Mouse (Mus musculus): ENCODE measurements around the gene Lmo1.

Lmo1 gene

GRCm38 (mm10) chr7:109175670-109176625, 941 bp upstream of the Lmo1 start:
- DNase-seq (ENCODE audit: low read depth, low spot score): no peak

GRCm38 (mm10) chr7:109174337-109174948, 564 bp downstream of the Lmo1 start:
- DNase-seq (ENCODE audit: low read depth, low spot score): no peak

DNA sequence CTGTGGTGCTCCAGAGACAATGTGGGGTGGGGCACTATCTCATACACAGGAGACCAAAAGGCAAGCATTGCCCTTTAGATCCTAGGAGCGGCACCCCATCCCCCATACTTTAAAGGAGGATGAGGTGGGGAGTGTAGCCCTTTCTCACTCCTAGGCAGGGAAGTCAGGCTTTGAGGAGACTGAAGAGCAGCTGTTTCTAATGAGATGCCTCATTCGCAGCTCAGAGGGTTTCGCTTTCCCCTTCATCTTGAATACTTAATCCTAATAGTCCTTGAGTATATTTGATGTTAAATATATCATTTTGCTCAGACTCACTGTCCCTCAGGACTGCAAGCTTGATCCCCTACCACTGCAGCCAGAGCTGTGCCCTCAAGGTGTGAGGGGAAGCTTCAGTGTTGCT, 3.1 kb downstream of the Lmo1 start:
- no peak for DNase-seq (ENCODE audit: low read depth, low spot score)

- peak; percentile 64 for DNase-seq (ENCODE audit: low read depth, low spot score)
These were observed 4.6 kb downstream of the Lmo1 start for GRCm38 (mm10) chr7:109170441-109170820.

- no peak for DNase-seq (ENCODE audit: low read depth, low spot score)
These were observed 5.2 kb downstream of the Lmo1 start for GRCm38 (mm10) chr7:109169505-109170440.

DNA sequence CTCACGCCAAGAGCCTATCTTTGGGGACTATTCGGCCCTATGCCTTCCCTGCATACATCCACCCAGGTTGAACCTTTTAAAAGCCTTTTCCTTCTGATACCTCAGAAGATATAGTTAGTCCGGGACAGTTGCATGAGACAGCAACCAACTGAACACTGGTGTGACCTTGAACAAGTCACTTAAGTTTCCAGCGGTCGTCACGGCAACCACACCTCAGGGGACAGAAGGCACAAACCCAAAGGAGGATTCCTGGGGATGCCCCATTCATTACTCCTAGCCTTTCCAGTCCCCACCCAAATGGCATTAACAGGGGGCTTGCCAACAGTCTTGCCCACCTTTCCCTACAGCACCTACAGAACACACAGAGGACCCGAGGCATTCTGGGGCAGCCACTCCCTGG, 6.3 kb downstream of the Lmo1 start:
- no peak for DNase-seq (ENCODE audit: low read depth, low spot score)

DNA sequence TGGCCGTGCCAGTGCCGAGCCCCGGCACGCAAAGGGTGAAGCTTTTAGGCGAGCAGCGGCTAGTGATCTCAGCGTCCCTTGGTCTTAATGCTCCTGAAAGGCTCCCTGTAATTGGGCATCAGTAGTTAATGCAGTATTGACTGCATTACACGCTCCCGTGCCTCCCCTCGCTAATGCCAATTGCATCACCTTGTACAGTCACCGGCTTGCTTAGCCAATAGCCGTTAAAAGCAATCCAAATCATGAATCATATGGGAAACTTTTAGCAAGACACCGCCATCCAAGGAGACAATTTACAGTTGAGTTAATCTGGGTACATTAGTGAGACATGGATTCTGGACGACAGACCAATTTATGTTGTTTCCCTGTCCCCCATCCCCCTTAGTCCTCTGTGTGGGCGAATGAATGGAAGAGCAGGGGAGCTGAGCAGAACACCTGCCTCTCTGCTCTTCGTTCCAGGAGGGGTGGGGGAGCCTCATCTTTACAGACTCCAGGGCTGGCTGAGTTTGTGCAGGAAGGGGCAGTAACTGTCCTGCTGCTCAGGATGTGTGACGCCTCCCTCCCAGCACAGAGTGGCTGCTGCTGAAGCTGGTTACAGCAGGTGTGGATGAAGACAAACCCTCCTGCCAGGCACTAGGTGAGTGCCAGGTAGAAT, 8.9 kb downstream of the Lmo1 start:
- DNase-seq (ENCODE audit: low read depth, low spot score): no peak

DNA sequence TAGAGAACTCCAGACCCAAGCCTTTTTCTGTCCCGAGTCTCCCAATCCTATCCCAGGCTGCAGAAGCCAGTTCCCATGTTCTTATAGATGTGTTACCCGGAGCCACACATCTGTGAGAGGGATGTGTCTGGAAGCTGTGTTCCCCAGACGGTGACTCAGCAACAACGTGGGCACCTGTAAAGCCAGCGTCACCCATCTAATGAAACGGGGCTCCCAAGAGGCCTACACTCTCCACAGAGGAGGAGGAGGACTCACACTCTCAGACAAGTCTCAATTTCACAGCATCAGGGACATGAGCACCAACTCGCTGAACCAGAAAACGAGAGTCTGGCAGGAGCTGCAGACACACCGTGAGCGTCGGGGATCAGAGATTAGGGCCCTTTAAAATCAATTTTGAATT, 20.7 kb downstream of the Lmo1 start:
- no peak for DNase-seq (ENCODE audit: low read depth, low spot score)

DNA sequence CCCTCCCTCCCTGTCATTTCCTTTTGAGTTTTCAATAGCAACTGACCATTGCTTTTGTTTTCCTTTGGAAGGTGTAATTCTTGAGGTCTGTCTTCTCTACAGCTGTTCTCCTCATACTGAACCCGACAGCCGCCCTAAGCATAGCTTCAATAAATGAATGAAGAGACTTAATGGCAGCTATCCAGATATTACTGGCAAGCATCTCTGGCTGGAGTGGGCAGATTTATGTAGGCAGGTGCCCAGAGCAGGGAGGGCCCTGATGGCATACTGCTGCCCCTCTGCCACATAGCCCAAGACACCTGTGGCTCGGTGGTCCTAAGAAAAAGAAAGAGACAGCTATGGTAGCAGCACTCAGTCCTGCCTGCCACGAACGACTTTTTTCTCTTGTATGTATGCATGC, 21.5 kb downstream of the Lmo1 start:
- no peak for DNase-seq (ENCODE audit: low read depth, low spot score)

GRCm38 (mm10) chr7:109151088-109151487, 23.9 kb downstream of the Lmo1 start:
- DNase-seq (ENCODE audit: low read depth, low spot score): no peak

GRCm38 (mm10) chr7:109145211-109145610, 29.8 kb downstream of the Lmo1 start:
- DNase-seq (ENCODE audit: low read depth, low spot score): no peak

DNA sequence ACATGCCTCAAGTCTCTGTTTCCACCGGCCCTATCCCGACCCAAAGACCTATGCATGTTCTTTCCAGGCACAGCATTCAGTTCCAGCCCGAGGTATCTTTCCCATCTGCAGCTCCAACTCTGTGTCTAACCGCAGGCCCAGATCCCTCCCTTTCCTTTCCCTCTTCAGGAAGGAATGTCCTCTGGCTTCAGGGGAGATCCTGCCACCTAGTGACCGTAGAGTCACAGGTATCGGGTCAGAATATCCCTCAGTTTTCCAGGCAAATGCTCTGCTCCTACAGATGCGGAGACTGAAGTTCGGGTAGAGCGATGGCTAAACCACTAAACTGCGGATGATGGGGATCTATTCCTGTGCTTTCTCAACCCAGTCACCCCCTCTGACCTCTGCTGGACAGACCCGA, 30.3 kb downstream of the Lmo1 start:
- no peak for DNase-seq (ENCODE audit: low read depth, low spot score)

DNA sequence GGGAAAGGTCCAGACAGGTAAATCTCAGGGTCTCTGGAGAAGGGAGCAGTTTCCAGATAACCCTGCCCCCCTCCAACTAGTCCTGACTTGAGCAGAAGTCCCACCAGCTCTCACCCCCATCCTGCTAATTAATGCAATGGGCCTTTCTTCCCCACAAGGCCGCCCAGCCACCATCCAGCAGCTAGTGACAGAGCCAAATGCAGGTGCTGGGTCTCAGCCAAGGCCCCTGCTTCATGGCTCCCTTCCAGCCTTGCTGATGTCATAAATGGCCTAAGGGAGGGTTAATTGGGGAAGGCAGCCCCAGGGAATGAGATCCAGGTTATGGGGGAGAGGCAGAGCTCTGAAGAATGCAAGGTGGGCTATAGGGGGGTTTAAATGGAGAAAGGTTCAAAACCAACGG, 32.4 kb downstream of the Lmo1 start:
- no peak for DNase-seq (ENCODE audit: low read depth, low spot score)

GRCm38 (mm10) chr7:109141753-109142152, 33.3 kb downstream of the Lmo1 start:
- DNase-seq (ENCODE audit: low read depth, low spot score): no peak

- DNase-seq (ENCODE audit: low read depth, low spot score): no peak
These were observed 34.0 kb downstream of the Lmo1 start for GRCm38 (mm10) chr7:109141054-109141453.

GRCm38 (mm10) chr7:109139405-109139804, 35.6 kb downstream of the Lmo1 start:
- DNase-seq (ENCODE audit: low read depth, low spot score): peak; percentile 51

DNA sequence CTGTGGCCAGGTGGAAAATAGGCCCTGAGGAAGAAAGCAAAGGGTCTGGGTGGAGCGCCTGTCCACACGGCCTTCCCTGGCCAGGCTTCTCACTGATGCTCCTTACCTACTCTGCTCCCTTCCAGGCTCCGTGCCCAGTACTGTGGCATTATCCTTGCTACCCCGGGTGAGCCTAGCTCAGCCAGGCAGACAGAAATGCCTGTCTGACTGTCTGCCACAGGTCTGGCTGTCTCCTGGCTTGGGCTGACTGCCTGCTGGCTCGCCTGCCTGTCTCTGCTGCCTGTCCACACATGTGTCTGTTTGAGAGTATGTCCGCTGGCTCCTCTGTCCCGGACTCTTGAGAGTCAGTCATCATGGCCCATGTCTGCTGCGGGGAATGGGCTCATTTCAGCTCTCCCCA, 37.6 kb downstream of the Lmo1 start:
- DNase-seq (ENCODE audit: low read depth, low spot score): no peak

GRCm38 (mm10) chr7:109131565-109131964, 43.4 kb downstream of the Lmo1 start:
- DNase-seq (ENCODE audit: low read depth, low spot score): no peak

GRCm38 (mm10) chr7:109129946-109130686, 44.9 kb downstream of the Lmo1 start:
- no peak for DNase-seq (ENCODE audit: low read depth, low spot score)

GRCm38 (mm10) chr7:109129442-109129841, 45.6 kb downstream of the Lmo1 start:
- DNase-seq (ENCODE audit: low read depth, low spot score): no peak

DNA sequence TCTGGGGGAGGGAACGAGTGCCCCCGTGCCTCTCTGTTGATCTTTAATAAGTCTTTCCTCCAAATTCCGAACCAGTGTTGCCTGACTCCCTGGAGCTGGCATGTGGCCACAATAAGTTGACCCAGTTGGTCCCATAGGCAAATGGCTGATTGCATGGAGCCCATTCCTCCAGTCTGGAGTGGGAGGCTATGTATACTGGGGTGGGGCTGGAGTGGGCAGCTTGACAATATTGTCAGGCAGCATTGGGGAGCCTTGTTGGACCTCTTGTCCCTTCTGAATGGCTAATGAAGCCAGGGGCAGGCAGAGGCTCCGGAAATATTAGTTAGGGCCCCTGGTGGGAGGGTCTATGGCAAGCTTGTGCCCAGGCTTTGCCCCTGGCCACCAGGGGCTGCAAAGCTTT, 59.1 kb downstream of the Lmo1 start:
- no peak for DNase-seq (ENCODE audit: low read depth, low spot score)

Data from brain, embryonic 18.5 days (tissue).